In genomic region chr12:28710566-28711185, GRCm38 (mm10) we compare ENCODE assay signal across 14 mouse cellular contexts. TPM values are rescaled to one million over a fixed set of nuclear protein-coding genes. Genes with fewer than 3 reads are reported as not detected.
DNase-seq lines count a peak whose midpoint lies in the region; ATAC-seq lines count a peak whose summit lies in the region.
"Had no signal": no experiment of that assay in that cellular context is flagged by ENCODE, and none has a peak within 500 bp of the region (broad histone marks: within the 10 kb centered on the region; RNA-seq: fewer than 3 reads in every experiment).

No protein-coding gene starts in this region.

- H3K27me3 ChIP-seq in hindbrain, embryonic 13.5 days, result no peaks in the 10 kb centered on the region
- H3K27me3 ChIP-seq in kidney, embryonic 15.5 days, result no peaks in the 10 kb centered on the region
- H3K27me3 ChIP-seq: embryonic facial prominence, embryonic 13.5 days had no signal

- WGBS in hindbrain, embryonic 13.5 days, result 65% methylated on average over 22 of the region's 22 CpGs
- WGBS in kidney, embryonic 15.5 days, result 91% methylated on average over 22 of the region's 22 CpGs

- no peak overlapping the region for H3K4me2 ChIP-seq in hindbrain, embryonic 13.5 days
- no peak overlapping the region for H3K4me2 ChIP-seq in kidney, embryonic 15.5 days
- H3K4me2 ChIP-seq: embryonic facial prominence, embryonic 13.5 days; liver, embryonic 11.5 days had no signal

- H3K9ac ChIP-seq in hindbrain, embryonic 13.5 days, result peak overlapping the region; percentile 51; the same call in 1 of the 2 replicates
- no peak overlapping the region for H3K9ac ChIP-seq in kidney, embryonic 15.5 days
- H3K9ac ChIP-seq: embryonic facial prominence, embryonic 13.5 days had no signal

- H3K4me1 ChIP-seq in hindbrain, embryonic 13.5 days (replicated peaks), result peaks cover 20% of the 10 kb centered on the region
- H3K4me1 ChIP-seq in kidney, embryonic 15.5 days, result no peaks in the 10 kb centered on the region
- H3K4me1 ChIP-seq: embryonic facial prominence, embryonic 13.5 days had no signal

- H3K36me3 ChIP-seq in hindbrain, embryonic 13.5 days, result peaks cover 64% of the 10 kb centered on the region
- H3K36me3 ChIP-seq in kidney, embryonic 15.5 days, result peaks cover 61% of the 10 kb centered on the region

- intact Hi-C loops in left cerebral cortex, postnatal 4 days (cut with DNase I), result no loop called here
- intact Hi-C loops in heart, postnatal 25 days (cut with DNase I), result no loop called here

- ATAC-seq in hindbrain, embryonic 13.5 days (ENCODE audit: low FRiP score), result peak; percentile 52; the same call in 1 of the 2 replicates
- ATAC-seq in kidney, embryonic 15.5 days (replicated peaks; ENCODE audit: low FRiP score), result no peak

- peak overlapping the region; percentile 79 for H3K27ac ChIP-seq in hindbrain, embryonic 13.5 days
- no peak overlapping the region for H3K27ac ChIP-seq in kidney, embryonic 15.5 days
- H3K27ac ChIP-seq: embryonic facial prominence, embryonic 13.5 days had no signal

- H3K4me3 ChIP-seq in hindbrain, embryonic 13.5 days, result no peak overlapping the region
- no peak overlapping the region for H3K4me3 ChIP-seq in kidney, embryonic 15.5 days (replicated peaks)
- H3K4me3 ChIP-seq: embryonic facial prominence, embryonic 13.5 days had no signal

- DNase-seq in left cerebral cortex, adult 11 months (ENCODE audit: low spot score), result peak; percentile 81
- DNase-seq in left cerebral cortex, postnatal 4 days, result no peak
- peak; percentile 86 to 89 for DNase-seq in left cerebral cortex, adult 9 months (ENCODE audit: low spot score in 2 of 2)
- DNase-seq in right cerebral cortex, postnatal 36 days (ENCODE audit: low spot score in 2 of 2), result peak; percentile 88 to 95
- DNase-seq in kidney, adult 8-10 months, result no peak
- DNase-seq in heart, postnatal 25 days (ENCODE audit: low spot score), result no peak
- DNase-seq: adrenal gland, adult 8-10 months; cerebellum, adult 8-10 months; heart, postnatal 10 days; lung, postnatal 36 days had no signal

- no peaks in the 10 kb centered on the region for H3K9me3 ChIP-seq in hindbrain, embryonic 13.5 days
- H3K9me3 ChIP-seq in kidney, embryonic 15.5 days (replicated peaks), result no peaks in the 10 kb centered on the region
- H3K9me3 ChIP-seq: embryonic facial prominence, embryonic 13.5 days had no signal

RNA-seq across cellular contexts. Expression of gene Adi1, which starts 35.6 kb away (rescaled TPM):
- 10 to 100 TPM; 10.8 to 12.5 TPM for total RNA-seq in left cerebral cortex, postnatal 4 days (2021)
- polyA plus RNA-seq in hindbrain, embryonic 13.5 days (2015; fragmentation: Nextera tagmentation; extraction: Ambion mirVana), result 31.5 and 33.7 TPM in 2 replicates
- 85.3 and 90.4 TPM in 2 replicates for polyA plus RNA-seq in kidney, embryonic 15.5 days (2015; fragmentation: Nextera tagmentation; extraction: Ambion mirVana)
- total RNA-seq in heart, postnatal 25 days (2021), result 10 to 100 TPM; 41.0 to 43.8 TPM

RNA-seq across cellular contexts. Expression of gene Trappc12, which starts 39.6 kb away (rescaled TPM):
- 10 to 100 TPM; 40.8 to 41.8 TPM for total RNA-seq in left cerebral cortex, postnatal 4 days (2021)
- polyA plus RNA-seq in hindbrain, embryonic 13.5 days (2015; fragmentation: Nextera tagmentation; extraction: Ambion mirVana), result 41.9 and 44.0 TPM in 2 replicates
- 38.6 and 42.5 TPM in 2 replicates for polyA plus RNA-seq in kidney, embryonic 15.5 days (2015; fragmentation: Nextera tagmentation; extraction: Ambion mirVana)
- total RNA-seq in heart, postnatal 25 days (2021), result 10 to 100 TPM; 19.4 to 21.5 TPM

RNA-seq across cellular contexts. Expression of gene Eipr1, which starts 40.9 kb away (rescaled TPM):
- 10 to 100 TPM; 46.2 to 49.9 TPM for total RNA-seq in left cerebral cortex, postnatal 4 days (2021)
- 69.7 and 76.9 TPM in 2 replicates for polyA plus RNA-seq in hindbrain, embryonic 13.5 days (2015; fragmentation: Nextera tagmentation; extraction: Ambion mirVana)
- polyA plus RNA-seq in kidney, embryonic 15.5 days (2015; fragmentation: Nextera tagmentation; extraction: Ambion mirVana), result 33.9 and 36.6 TPM in 2 replicates
- total RNA-seq in heart, postnatal 25 days (2021), result 1 to 10 TPM; 8.5 to 9.4 TPM

Comparison
In these comparisons a context has a peak if more than half of its experiments do, and no peak if none do; other contexts are left out.
1. DNase-seq: peak in left cerebral cortex, adult 11 months (single experiment), left cerebral cortex, adult 9 months (2 of 2) and right cerebral cortex, postnatal 36 days (2 of 2); none in left cerebral cortex, postnatal 4 days (single experiment), kidney, adult 8-10 months (0 of 2) and heart, postnatal 25 days (single experiment).
2. RNA of gene Eipr1, which starts 40.9 kb away (total RNA-seq): 46.2 to 49.9 TPM in left cerebral cortex, postnatal 4 days; 8.5 to 9.4 TPM in heart, postnatal 25 days; every median in the first group is over 4 times any median in the second.